Comparison of ENCODE assay signal across 35 mouse cellular contexts in the genomic region with DNA sequence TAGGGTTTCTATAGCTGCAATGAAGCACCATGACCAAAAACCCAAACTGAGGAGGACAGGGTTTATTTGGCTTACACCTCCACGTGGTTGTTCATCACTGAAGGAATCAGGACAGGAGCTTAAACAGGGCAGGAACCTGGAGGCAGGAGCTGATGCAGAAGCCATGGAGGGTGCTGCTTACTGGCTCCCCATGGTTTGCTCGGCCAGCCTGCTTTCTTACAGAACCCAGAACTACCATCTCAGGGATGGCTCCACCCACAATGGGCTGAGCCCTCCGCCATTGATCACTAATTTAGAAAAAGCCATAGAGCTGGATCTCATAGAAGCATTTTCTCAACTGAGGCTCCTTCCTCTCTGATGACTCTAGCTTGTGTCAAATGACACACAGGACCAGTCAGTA. TPM values are rescaled to one million over a fixed set of nuclear protein-coding genes. Genes with fewer than 3 reads are reported as not detected.
DNase-seq lines count a peak whose midpoint lies in the region; ATAC-seq and TF ChIP-seq lines count a peak whose summit lies in the region.
"Had no signal": no experiment of that assay in that cellular context is flagged by ENCODE, and none has a peak within 500 bp of the region (broad histone marks: within the 10 kb centered on the region; RNA-seq: fewer than 3 reads in every experiment).

No protein-coding gene starts in this region.

- H3K36me3 ChIP-seq in heart, embryonic 12.5 days, result peaks cover 36% of the 10 kb centered on the region
- H3K36me3 ChIP-seq: stomach, embryonic 15.5 days had no signal

- ATAC-seq in heart, embryonic 12.5 days (ENCODE audit: insufficient number of reproducible peaks, low FRiP score), result no peak
- ATAC-seq in erythroid progenitor cell, adult 5-6 weeks (replicated peaks; ENCODE audit: low FRiP score, poor library complexity, severe bottlenecking), result 0 out of 2 replicates have a peak, but pooled peaks have one; percentile 21
- ATAC-seq in activated CD4-positive, CD25-positive, alpha-beta regulatory T cell, adult 4 months, result no peak
- ATAC-seq: CD4-positive, CD25-positive, alpha-beta regulatory T cell, adult 4 months; forebrain, postnatal 0 days; hindbrain, postnatal 0 days; intestine, embryonic 15.5 days; midbrain, embryonic 13.5 days had no signal

- WGBS in heart, embryonic 12.5 days, result 59% methylated on average over 3 of the region's 3 CpGs

- DNase-seq in heart, postnatal 14 days, result no peak
- no peak for DNase-seq in layer of hippocampus, adult 2 months (ENCODE audit: low spot score in 2 of 2)
- DNase-seq in layer of hippocampus, postnatal 14 days (ENCODE audit: low spot score in 2 of 2), result no peak
- DNase-seq: adrenal gland, postnatal 25 days; cerebellum, adult 18-20 months; cerebellum, postnatal 10 days; forebrain, postnatal 0 days; gastrocnemius, postnatal 14 days; kidney, adult 9 months; kidney, postnatal 10 days; layer of hippocampus, adult 9-11 months; thymus, postnatal 36 days had no signal

- no peak overlapping the region for H3K9ac ChIP-seq in heart, embryonic 12.5 days
- H3K9ac ChIP-seq: forebrain, embryonic 12.5 days; forebrain, postnatal 0 days; hindbrain, embryonic 12.5 days; intestine, embryonic 15.5 days; limb, embryonic 13.5 days; midbrain, embryonic 13.5 days; neural tube, embryonic 13.5 days; stomach, embryonic 15.5 days had no signal

- peaks cover 2% of the 10 kb centered on the region; the same call in 1 of the 2 replicates for H3K9me3 ChIP-seq in heart, embryonic 12.5 days (replicated peaks)
- H3K9me3 ChIP-seq: forebrain, embryonic 12.5 days; hindbrain, embryonic 12.5 days; intestine, embryonic 15.5 days; limb, embryonic 13.5 days; neural tube, embryonic 13.5 days; stomach, embryonic 15.5 days had no signal

- H3K27me3 ChIP-seq in heart, embryonic 12.5 days (replicated peaks), result no peaks in the 10 kb centered on the region
- H3K27me3 ChIP-seq: forebrain, embryonic 12.5 days; hindbrain, embryonic 12.5 days; intestine, embryonic 15.5 days; limb, embryonic 13.5 days; midbrain, embryonic 13.5 days; neural tube, embryonic 13.5 days; stomach, embryonic 15.5 days had no signal

- H3K4me2 ChIP-seq in heart, embryonic 12.5 days, result no peak overlapping the region
- H3K4me2 ChIP-seq: forebrain, embryonic 12.5 days; hindbrain, embryonic 12.5 days; intestine, embryonic 15.5 days; limb, embryonic 13.5 days; liver, embryonic 11.5 days; midbrain, embryonic 13.5 days; neural tube, embryonic 13.5 days; stomach, embryonic 15.5 days had no signal

- TF ChIP-seq CTCF in layer of hippocampus, adult 2 months (conservative IDR thresholded peaks at IDR 0.05), result no peak

- H3K4me3 ChIP-seq in heart, embryonic 12.5 days, result no peak overlapping the region
- H3K4me3 ChIP-seq in layer of hippocampus, adult 2 months, result no peak overlapping the region
- no peak overlapping the region for H3K4me3 ChIP-seq in brown adipose tissue, adult 24 weeks (ENCODE audit: insufficient read depth, low read depth, low read length)
- H3K4me3 ChIP-seq: erythroblast, embryonic 14.5 days; forebrain, embryonic 12.5 days; hindbrain, embryonic 12.5 days; intestine, embryonic 15.5 days; limb, embryonic 13.5 days; midbrain, embryonic 13.5 days; neural tube, embryonic 13.5 days; stomach, embryonic 15.5 days had no signal

- intact Hi-C loops in heart, postnatal 14 days (cut with DNase I), result no loop called here

- H3K27ac ChIP-seq in heart, embryonic 12.5 days (ENCODE audit: poor library complexity, severe bottlenecking), result 0 out of 2 replicates have a peak overlapping the region, but pooled peaks have one; percentile 51
- peak overlapping the region; percentile 53; the same call in 1 of the 2 replicates for H3K27ac ChIP-seq in layer of hippocampus, adult 2 months
- H3K27ac ChIP-seq in brown adipose tissue, adult 24 weeks (replicated peaks; ENCODE audit: low read depth, low read length), result peak overlapping the region; percentile 2
- H3K27ac ChIP-seq: forebrain, embryonic 12.5 days; hindbrain, embryonic 12.5 days; hindbrain, postnatal 0 days; intestine, embryonic 15.5 days; limb, embryonic 13.5 days; midbrain, embryonic 13.5 days; neural tube, embryonic 13.5 days; stomach, embryonic 15.5 days had no signal

- H3K4me1 ChIP-seq in heart, embryonic 12.5 days (replicated peaks), result peaks cover 17% of the 10 kb centered on the region
- H3K4me1 ChIP-seq in brown adipose tissue, adult 24 weeks (ENCODE audit: control insufficient read depth, insufficient read depth, insufficient read length, low read length), result peaks cover 14% of the 10 kb centered on the region
- H3K4me1 ChIP-seq: forebrain, embryonic 12.5 days; hindbrain, embryonic 12.5 days; intestine, embryonic 15.5 days; midbrain, embryonic 13.5 days; neural tube, embryonic 13.5 days had no signal

RNA-seq across cellular contexts. Expression of a gene that starts 53.2 kb away (rescaled TPM):
- not detected in 2 replicates for polyA plus RNA-seq in heart, embryonic 12.5 days (2016; fragmentation: Nextera tagmentation; extraction: Ambion mirVana)
- not detected for total RNA-seq in heart, postnatal 14 days (2021)
- not detected for total RNA-seq in layer of hippocampus, adult 2 months (2021)
- total RNA-seq in layer of hippocampus, postnatal 14 days (2021), result not detected
- not detected in 2 replicates for polyA plus RNA-seq in brown adipose tissue, adult 24 weeks (2012; ENCODE audit: insufficient read depth, insufficient read length, missing spikeins)
- not detected in 2 replicates for total RNA-seq in erythroid progenitor cell, adult 5-6 weeks (2015; ENCODE audit: low replicate concordance)
- total RNA-seq in erythroid progenitor cell, adult 5-6 weeks (2017; ENCODE audit: low replicate concordance), result not detected in 2 replicates
- polyA plus RNA-seq in activated CD4-positive, CD25-positive, alpha-beta regulatory T cell, adult 4 months (2017; shearing (Covaris generic)), result not detected
- total RNA-seq: adrenal gland, adult 18-20 months; adrenal gland, postnatal 25 days; common myeloid progenitor, adult 5-6 weeks; gastrocnemius, postnatal 14 days; granulocyte monocyte progenitor cell, adult 5-6 weeks; hindbrain, postnatal 0 days; megakaryocyte-erythroid progenitor cell, adult 5-6 weeks had no signal
- polyA plus RNA-seq: CD4-positive, CD25-positive, alpha-beta regulatory T cell, adult 4 months; embryonic facial prominence, embryonic 14.5 days; erythroblast, embryonic 14.5 days; forebrain, embryonic 12.5 days; forebrain, postnatal 0 days; heart, embryonic 16.5 days; hindbrain, embryonic 12.5 days; hindbrain, postnatal 0 days; intestine, embryonic 15.5 days; large intestine, adult 2 months; limb, embryonic 13.5 days; liver, embryonic 11.5 days; liver, embryonic 16.5 days; midbrain, embryonic 13.5 days; neural tube, embryonic 13.5 days; stomach, embryonic 15.5 days had no signal

RNA-seq across cellular contexts. Expression of a gene that starts 57.7 kb away (rescaled TPM):
- 15.9 and 21.8 TPM in 2 replicates for polyA plus RNA-seq in heart, embryonic 12.5 days (2016; fragmentation: Nextera tagmentation; extraction: Ambion mirVana)
- total RNA-seq in heart, postnatal 14 days (2021), result 1 to 10 TPM; 4.4 TPM
- total RNA-seq in layer of hippocampus, adult 2 months (2021), result 1 to 10 TPM; 6.6 to 9.7 TPM
- 1 to 10 TPM; 6.1 to 7.2 TPM for total RNA-seq in layer of hippocampus, postnatal 14 days (2021)
- polyA plus RNA-seq in brown adipose tissue, adult 24 weeks (2012; ENCODE audit: insufficient read depth, insufficient read length, missing spikeins), result 1.4 and 3.6 TPM in 2 replicates
- total RNA-seq in erythroid progenitor cell, adult 5-6 weeks (2015; ENCODE audit: low replicate concordance), result 141 and 238 TPM in 2 replicates
- total RNA-seq in erythroid progenitor cell, adult 5-6 weeks (2017; ENCODE audit: low replicate concordance), result 172 and 270 TPM in 2 replicates
- 1 to 10 TPM; 8.6 to 9.4 TPM for polyA plus RNA-seq in activated CD4-positive, CD25-positive, alpha-beta regulatory T cell, adult 4 months (2017; shearing (Covaris generic))

Comparison
In these comparisons a context has a peak if more than half of its experiments do, and no peak if none do; other contexts are left out.
1. H3K27ac ChIP-seq: peak in every context shown above with its lines; median percentile 53 in layer of hippocampus, adult 2 months; 51 in heart, embryonic 12.5 days; 2 in brown adipose tissue, adult 24 weeks.
2. RNA of a gene that starts 57.7 kb away (total RNA-seq): 141 to 270 TPM in erythroid progenitor cell, adult 5-6 weeks; 6.6 to 9.7 TPM in layer of hippocampus, adult 2 months, 6.1 to 7.2 TPM in layer of hippocampus, postnatal 14 days and 4.4 TPM in heart, postnatal 14 days; every median in the first group is over 10 times any median in the second.